Mouse (Mus musculus): Measurements from ENCODE around the gene Stim1.
"Not testable (repeated sequence)": the region's sequence is repeated elsewhere in the genome, so short reads cannot be mapped to it uniquely, and the experiment has no call there.

Stim1 gene

DNA sequence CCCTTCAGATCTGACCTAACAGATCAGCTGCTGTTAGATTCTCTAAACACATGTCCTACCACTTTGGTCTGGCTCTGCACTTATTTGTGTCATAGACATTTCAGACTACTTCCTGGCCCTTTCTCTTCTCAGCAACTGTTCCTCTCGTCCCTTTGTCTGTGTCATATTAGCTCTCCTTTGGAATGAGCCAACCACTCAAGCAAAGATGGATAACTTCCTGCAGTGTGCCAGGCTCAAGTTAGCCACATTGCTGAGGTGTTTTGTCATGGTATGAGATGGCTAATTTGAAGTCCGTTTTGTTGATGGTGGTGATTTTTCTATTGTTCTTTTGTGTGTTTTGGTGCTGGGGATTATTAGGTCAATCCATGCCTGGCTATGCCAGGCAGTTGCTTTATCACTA, 93.7 kb downstream of the Stim1 start:
- DNase-seq (ENCODE audit: low read depth): no peak

- no peak for DNase-seq (ENCODE audit: low read depth)
These were observed 96.2 kb downstream of the Stim1 start for GRCm38 (mm10) chr7:102363853-102364252.

GRCm38 (mm10) chr7:102369661-102370060, 102.1 kb downstream of the Stim1 start:
- no peak for DNase-seq (ENCODE audit: low read depth)

- DNase-seq (ENCODE audit: low read depth): no peak
These were observed 102.9 kb downstream of the Stim1 start for GRCm38 (mm10) chr7:102370526-102370925.

GRCm38 (mm10) chr7:102373382-102374072, 105.9 kb downstream of the Stim1 start:
- DNase-seq (ENCODE audit: low read depth): no peak

DNA sequence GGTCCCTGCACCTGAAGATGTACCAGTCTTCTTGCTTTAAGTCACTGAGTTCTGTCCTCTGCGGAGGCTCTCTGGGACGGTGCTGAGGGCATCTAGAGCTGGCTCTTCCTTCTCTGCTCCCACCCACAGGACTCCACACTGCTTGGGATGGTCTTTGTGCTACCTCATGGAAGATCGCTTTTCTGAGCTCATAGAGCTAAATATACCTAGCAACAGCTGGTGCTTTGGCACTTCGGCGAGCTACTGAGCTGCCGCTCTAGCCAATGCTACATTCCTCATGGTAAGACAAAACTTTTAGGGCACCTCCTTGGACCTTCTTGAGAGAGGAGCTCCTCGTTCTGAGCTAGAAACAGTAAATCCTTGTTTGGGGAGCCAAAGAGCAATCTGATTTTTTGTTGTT, 115.6 kb downstream of the Stim1 start:
- no peak for DNase-seq (ENCODE audit: low read depth)

DNA sequence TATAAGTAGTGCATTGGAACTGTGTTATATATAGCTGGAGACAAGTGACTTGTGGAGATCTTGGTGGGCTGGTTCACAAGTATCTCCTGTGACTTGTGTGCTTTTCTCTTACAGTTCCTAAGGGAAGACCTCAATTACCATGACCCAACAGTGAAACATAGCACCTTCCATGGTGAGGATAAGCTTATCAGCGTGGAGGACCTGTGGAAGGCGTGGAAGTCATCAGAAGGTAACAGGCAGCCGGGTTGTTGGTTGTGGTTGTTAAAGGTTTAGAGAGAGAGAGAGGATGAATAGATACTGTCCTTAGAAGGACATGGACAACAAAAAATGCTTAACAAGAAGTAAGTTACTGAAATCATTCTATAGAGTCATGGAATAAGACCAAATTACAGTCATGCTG, 118.4 kb downstream of the Stim1 start:
- no peak for DNase-seq (ENCODE audit: low read depth)

DNA sequence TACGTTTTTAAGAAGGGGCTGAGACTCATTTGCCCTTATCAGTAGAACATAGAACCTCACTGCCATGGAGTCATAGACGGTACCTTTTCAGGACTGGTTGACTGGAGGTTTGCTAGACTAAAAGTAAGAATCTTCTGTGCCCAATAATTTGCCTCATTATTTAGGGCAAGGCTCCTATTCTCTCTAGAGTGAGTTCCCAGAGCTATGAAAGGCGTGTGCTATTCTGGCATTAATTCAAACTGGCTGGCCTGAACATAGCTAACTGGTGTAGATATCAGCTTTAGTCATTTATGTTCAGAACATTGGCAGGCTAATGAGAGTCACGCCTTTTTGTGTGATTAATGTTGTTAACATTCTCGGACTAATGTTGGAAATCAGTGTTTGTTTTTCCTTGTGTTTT, 121.5 kb downstream of the Stim1 start:
- peak; percentile 56 for DNase-seq (ENCODE audit: low read depth)

DNA sequence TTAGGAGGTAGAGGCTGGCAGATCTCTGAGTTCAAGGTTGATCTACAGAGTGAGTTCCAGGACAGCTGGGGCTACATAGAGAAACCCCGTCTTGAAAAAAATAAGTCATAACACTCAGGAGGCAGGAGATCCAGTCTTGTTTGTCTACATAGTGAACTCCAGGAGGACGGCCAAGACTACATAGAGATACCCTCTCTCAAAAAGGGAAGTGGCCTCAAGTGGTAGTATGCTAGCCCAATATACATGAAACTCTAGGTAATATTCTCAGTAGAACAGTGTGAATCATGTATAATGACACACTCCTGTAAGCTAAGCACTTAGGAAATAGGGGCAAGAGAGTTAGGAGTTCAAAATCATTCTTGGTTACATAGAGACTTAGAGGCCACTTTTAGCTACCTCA, 126.3 kb downstream of the Stim1 start:
- DNase-seq (ENCODE audit: low read depth): no peak

DNA sequence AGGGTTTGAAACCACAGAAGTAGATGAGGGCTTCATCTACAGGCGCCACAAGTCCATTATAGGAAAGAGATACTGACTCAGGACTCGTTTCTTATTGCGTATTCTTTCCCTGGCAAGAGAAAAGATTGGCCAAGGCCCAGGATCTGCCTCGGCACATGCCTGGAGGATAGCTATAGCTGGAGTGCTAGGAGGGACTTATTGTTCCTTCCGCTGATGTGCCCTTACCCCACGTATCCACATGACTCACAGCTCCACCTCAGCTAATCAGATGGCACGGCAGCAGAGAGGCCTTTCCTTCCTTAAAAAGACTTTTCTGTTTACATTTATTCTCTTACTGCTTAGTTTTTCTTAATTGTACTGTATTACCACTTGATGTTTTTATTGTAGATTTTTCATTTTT, 128.3 kb downstream of the Stim1 start:
- peak; percentile 74 for DNase-seq (ENCODE audit: low read depth)

DNA sequence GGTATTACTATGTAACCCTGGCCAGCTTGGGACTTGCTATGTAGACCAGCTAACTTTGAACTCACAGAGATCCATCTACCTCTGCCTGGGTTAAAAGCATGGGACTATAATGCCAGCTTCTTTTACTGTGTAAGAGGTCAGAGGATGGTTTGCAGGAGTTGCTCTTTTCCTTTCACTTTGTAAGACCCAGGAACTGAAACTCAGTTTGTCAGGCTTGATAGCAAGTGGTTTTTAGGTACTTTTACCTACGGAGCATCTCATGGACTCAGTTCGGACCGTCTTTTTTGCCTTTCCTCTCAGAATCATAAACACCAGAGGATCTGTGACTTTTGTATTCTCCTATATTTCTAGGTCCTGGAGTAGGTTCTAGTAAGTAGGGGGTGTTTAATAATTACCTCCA, 128.7 kb downstream of the Stim1 start:
- no peak for DNase-seq (ENCODE audit: low read depth)

DNA sequence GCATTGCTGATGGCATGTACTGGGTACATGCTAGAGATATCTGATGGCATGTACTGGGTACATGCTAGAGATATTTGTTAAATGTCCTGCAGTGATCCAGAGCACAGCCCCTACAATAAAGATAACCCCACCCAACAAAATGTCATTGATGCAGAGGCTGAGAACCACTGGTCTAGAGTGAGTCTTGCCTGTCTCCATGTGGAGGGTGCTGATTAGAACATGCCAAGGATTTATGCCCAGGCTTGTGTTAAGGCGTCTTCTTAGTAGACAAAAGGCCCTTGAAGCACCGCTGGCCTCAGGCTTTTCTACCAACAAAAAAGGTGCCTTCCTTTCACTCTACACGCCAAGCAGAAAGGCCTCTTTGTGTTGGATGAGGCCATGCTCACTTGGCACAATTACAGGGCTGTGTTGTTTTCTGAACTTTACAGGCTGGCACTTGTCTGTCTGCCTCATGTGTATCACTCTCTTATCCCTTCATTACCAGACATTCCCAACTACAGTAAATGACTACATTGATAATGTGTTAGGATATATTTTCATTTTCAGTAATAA, 131.7 kb downstream of the Stim1 start:
- DNase-seq (ENCODE audit: low read depth): no peak

GRCm38 (mm10) chr7:102404118-102404517, 136.5 kb downstream of the Stim1 start:
- no peak for DNase-seq (ENCODE audit: low read depth)

DNA sequence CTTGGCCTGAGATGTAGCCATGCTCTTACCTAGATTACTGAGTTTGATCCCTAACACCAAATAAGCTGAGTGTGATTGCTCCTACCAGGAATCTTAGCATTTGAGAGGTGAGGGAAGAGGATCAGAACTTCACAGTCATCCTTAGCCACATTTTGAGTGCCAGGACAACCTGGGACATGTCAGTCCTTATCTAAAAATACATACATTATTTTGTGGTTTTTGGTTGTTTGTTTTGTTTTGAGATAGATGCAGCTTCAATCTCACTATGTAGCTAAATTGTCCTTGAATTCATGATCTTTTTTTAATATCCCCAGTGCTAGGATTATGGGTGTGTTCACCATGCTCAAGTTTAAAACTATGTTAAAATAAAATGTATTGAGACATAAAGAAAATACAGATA, 139.8 kb downstream of the Stim1 start:
- DNase-seq (ENCODE audit: low read depth): no peak

GRCm38 (mm10) chr7:102415272-102415671, 147.7 kb downstream of the Stim1 start:
- not testable (repeated sequence) for DNase-seq (ENCODE audit: low read depth)

GRCm38 (mm10) chr7:102415841-102416240, 148.2 kb downstream of the Stim1 start:
- DNase-seq (ENCODE audit: low read depth): no peak

- peak; percentile 81 for DNase-seq (ENCODE audit: low read depth)
These were observed 149.8 kb downstream of the Stim1 start for GRCm38 (mm10) chr7:102417398-102417797.

DNA sequence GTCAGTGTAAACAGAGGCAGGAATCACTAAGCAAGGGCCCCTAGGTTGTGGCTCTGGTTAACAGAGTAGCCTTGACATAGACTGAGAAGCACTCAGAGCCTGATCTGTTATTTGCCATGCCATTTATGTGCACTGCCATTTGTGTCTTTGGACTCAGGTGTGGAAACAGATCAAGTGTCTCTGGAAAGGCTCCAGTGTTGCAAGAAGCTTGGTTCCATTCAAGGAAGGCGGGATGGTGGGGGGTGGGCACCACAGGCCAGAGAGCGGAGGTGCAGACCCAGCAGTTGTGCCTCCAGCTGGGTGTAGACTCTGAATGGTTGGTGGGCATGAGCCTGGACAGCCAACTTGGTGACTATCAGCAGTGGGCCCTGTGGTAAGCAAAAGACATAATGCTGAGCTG, 154.4 kb downstream of the Stim1 start:
- DNase-seq (ENCODE audit: low read depth): no peak

DNA sequence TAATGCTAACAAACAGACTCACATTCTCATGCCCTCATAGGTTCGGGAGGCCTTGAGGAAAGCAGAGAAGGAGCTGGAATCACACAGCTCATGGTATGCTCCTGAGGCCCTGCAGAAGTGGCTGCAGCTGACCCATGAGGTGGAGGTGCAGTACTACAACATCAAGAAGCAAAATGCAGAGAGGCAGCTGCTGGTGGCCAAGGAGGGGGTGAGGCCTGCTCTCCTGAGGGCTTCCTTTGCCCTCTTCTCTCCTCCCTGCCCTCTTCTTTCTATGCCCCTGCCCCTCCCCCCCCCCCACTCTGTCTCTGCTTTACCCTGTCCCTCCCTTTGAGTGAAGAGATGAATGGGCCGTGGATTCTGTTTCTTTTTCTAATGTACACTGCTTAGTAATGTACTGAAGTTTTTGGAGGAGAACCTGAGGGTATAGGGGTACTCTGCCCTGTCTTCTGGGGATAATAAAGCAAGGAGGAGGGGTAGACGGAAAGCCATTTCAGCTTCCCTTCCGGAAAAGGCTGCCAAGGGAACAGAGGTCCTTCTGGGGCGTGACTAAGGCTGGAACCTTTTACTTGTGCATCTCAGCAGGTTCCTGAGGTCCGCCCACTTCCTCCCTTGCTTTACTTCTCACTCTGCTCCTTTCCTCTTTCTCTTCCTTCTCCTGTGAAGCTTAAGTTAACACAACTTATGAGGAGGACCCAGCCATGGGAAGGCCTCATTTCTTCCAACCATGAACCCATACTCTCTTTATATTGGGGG, 158.5 kb downstream of the Stim1 start:
- DNase-seq (ENCODE audit: low read depth): no peak

DNA sequence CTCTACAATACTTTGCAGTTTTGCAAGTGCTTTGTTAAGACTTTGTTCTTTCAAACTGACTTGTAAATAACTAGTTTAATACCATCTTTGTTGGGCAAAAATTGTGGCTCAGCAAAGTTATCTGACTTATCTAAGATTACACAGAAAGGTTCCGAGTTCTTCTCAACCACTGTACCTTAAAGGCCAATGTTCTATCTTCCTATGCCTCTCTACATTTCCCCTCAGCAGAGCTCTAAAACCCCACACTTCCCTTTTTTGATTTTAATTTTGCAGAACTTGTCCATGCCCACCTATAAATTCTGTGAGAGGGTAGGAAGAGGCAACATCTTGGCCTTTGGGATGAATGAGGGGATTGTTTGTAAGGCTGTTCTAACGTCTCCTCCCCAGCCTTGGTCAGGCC, 166.7 kb downstream of the Stim1 start:
- DNase-seq (ENCODE audit: low read depth): no peak

- DNase-seq (ENCODE audit: low read depth): peak; percentile 17
These were observed 173.4 kb downstream of the Stim1 start for GRCm38 (mm10) chr7:102440822-102441656.

- peak; percentile 97 for DNase-seq (ENCODE audit: low read depth)
These were observed 174.2 kb downstream of the Stim1 start, which contains the start of gene Rrm1 for GRCm38 (mm10) chr7:102441657-102442391. Gene Rrm1 (plus strand): TSS chr7:102441695.

Data from NIH3T3 (cell line).